Mouse (Mus musculus): ENCODE measurements around the gene Mbd3. TPM values are rescaled to one million over a fixed set of nuclear protein-coding genes. Genes with fewer than 3 reads are reported as not detected.

Gene Mbd3
- polyA plus RNA-seq (2016; fragmentation: Nextera tagmentation; extraction: Ambion mirVana): 341 and 365 TPM in 2 replicates

DNA sequence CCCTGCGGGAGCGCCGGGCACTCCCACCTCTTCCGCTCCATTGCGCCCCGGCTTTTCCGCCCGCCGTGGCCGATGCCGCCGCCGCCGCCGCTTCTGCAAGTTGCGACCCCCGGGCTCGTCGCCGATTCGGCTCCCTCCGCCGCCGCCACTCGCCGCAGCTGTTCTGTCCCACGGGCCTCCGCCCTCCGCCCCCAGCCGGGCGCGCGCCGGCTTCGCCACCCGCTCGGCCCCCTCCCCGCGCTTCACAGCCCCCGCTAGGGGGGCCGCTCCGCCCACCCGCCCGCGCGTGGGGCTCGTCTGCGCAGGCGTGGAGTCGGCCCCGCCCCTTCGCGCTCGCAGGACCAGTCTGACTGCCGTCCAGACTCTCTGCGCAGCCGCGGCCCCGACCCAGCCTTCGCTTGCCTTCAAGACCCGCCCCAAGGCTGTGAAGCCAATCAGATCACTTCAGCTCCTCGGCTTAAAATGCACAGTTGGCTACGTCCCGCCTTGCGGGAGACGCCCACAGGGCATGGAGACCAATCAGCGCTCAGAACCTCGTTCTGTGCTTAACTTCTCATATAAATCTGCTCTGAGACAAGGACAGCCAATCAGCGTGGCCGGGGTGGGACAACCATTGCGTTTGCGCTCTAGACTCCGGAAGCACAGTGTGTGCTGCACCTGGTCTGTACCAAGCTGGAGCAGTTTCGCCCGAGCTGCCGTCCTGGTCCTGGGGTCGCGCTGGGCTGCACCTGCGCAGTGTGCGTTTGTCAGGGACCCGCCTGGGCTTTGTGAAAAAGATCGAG is at the start of gene Mbd3:
TSS of gene Mbd3 (minus strand) at position 360 of the 782 bp plus-strand sequence.
- WGBS: under 1% methylated on average over 82 of the region's 82 CpGs
- Histone ChIP-seq H3K27ac (peak within 1 kb of the TSS; percentile 100), H3K9me3 (peaks cover 6% of the 10 kb centered on the region; the same call in 1 of the 2 replicates), H3K4me1 (replicated peaks) (peaks cover 44% of the 10 kb centered on the region), H3K4me3 (peak within 1 kb of the TSS; percentile 88), H3K36me3 (peaks cover 66% of the 10 kb centered on the region), H3K27me3 (ENCODE audit: insufficient read depth, poor library complexity, severe bottlenecking) (no peaks in the 10 kb centered on the region)
- DNase-seq (ENCODE audit: low spot score): peak; percentile 99

DNA sequence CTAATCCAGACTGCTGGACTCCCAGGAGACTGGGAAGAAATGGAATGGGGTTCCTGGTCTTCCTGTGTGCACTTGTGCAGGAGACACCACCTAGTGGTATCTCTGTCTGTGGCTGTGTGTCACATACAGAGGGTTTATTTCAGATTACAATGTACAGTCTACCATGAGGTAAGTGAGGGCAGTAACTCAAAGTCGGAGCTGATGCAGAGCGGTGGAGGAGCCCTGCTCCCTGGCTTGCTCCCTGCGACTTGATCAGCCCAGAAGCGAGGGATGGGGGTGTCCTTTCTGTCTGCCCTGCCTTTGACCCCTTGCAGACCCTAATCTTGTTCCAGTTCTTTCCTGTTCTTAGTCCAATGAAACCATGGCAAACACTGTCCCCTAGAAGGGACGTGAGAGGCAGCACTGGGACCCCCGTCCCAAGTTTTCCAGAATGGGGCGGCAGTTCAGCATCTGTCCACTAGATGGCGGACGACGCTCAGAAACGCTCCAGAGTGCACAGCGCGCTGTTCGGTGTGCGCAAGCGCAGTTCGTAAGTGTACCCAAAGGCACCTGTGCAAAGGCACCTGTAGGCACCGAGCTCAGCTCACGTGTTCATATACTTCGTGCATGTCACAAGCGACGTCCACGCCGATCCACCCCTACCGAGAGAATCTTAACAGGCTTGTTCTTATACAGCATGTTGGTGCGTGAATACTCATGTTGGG is 46.7 kb upstream of the Mbd3 start:
- H3K4me3 ChIP-seq: peak overlapping the region; percentile 18; the same call in 1 of the 2 replicates
- peaks cover 40% of the 10 kb centered on the region for H3K4me1 ChIP-seq (replicated peaks)
- no peak overlapping the region for H3K27ac ChIP-seq
- DNase-seq (ENCODE audit: low spot score): peak; percentile 79
- H3K27me3 ChIP-seq (ENCODE audit: insufficient read depth, poor library complexity, severe bottlenecking): peaks cover 61% of the 10 kb centered on the region
- WGBS: 8% methylated on average over 26 of the region's 26 CpGs
- no peaks in the 10 kb centered on the region for H3K36me3 ChIP-seq
- H3K9me3 ChIP-seq: no peaks in the 10 kb centered on the region

DNA sequence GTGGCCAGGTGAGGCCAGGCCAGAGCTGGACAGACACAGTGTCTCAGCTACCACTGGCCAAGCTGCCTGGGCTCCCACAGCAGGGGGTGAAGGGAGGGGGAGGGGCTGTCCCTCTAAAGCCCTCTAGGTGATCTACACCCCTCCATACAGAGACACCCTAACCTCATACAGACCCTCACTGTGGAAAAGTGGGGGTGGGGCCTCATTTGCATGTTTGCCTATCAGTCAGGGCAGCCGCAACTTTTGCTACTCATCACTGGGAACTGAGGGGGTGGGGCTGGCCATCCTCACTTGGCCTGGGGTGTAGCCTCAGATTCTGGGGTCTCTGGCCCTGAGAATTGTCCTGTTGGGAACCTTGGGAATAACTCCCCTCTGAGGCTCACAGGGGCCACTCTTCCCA is 45.7 kb upstream of the Mbd3 start:
- H3K36me3 ChIP-seq: no peaks in the 10 kb centered on the region
- peaks cover 33% of the 10 kb centered on the region for H3K4me1 ChIP-seq (replicated peaks)
- DNase-seq (ENCODE audit: low spot score): no peak
- peaks cover 54% of the 10 kb centered on the region for H3K27me3 ChIP-seq (ENCODE audit: insufficient read depth, poor library complexity, severe bottlenecking)
- no peaks in the 10 kb centered on the region for H3K9me3 ChIP-seq
- no peak overlapping the region for H3K4me3 ChIP-seq
- H3K27ac ChIP-seq: no peak overlapping the region
- WGBS: 42% methylated on average over 1 of the region's 1 CpGs

DNA sequence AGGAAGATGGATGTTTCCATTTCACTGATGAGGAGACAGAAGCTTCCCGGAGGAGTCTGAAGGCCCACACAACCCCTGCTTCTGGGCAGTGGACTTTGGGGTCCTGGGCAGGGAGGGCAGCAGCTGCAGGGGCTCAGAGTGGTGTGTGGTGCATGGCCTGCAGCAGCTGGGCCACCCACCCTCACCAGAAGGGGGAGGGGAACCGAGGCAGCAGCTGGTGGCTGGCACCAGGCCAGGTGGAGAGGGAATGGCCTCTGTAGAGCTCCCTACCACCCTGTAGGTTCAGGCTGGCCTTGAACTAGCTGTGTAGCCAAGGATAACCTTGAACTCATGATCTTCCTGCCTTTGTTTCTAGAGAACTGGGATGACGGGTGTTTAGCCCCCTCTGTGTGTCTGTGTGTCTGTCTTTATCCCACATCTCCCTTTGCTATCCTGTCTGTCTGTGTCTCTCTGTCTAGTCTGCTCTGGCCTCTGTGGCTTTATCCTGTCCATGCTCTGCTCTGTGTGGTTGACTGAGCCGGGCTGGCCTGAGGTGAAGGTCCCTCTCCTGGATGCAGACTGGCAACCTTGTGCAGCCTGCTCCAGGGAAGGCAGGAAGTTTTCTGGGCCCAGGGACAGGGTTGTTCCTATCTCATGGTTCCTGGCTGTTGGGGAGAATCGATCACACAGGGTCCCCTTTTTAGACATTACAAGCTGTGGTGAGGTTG is 45.1 kb upstream of the Mbd3 start:
- H3K36me3 ChIP-seq: no peaks in the 10 kb centered on the region
- H3K4me3 ChIP-seq: no peak overlapping the region
- H3K27ac ChIP-seq: 0 out of 2 replicates have a peak overlapping the region, but pooled peaks have one; percentile 53
- peaks cover 33% of the 10 kb centered on the region for H3K4me1 ChIP-seq (replicated peaks)
- H3K27me3 ChIP-seq (ENCODE audit: insufficient read depth, poor library complexity, severe bottlenecking): peaks cover 54% of the 10 kb centered on the region
- no peaks in the 10 kb centered on the region for H3K9me3 ChIP-seq
- 49% methylated on average over 5 of the region's 5 CpGs for WGBS
- no peak for DNase-seq (ENCODE audit: low spot score)

DNA sequence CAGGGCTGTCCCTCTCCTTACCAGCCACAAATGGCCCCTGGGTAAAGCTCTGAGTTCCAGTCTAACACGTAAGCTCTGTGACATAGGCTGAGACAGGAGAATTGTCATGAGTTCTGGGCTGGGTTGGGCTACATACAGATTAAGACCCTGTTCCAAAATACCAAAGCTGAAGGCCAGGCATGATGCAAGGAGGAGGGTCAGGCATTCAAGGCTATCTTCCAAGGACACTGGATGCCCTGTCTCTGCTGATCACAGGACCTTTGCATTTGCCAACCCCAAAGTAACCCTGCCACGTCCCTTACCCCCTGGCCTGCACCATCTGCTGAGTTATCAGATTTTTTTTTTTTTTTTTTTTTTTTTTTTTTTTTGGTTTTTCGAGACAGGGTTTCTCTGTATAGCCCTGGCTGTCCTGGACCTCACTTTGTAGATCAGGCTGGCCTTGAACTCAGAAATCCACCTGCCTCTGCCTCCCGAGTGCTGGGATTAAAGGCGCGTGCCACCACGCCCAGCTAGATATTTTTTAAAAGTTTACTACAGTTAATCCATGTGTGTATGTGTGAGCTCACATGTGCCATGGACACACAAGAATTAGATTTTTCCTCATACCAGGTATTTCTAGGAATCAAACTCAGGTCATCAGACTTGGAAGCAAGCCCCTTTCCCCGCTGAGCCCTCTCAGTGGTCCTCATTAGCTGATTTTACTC is 44.4 kb upstream of the Mbd3 start:
- Histone ChIP-seq H3K9me3 (no peaks in the 10 kb centered on the region), H3K27ac (no peak overlapping the region), H3K27me3 (ENCODE audit: insufficient read depth, poor library complexity, severe bottlenecking) (peaks cover 47% of the 10 kb centered on the region), H3K4me1 (replicated peaks) (peaks cover 26% of the 10 kb centered on the region), H3K36me3 (no peaks in the 10 kb centered on the region), H3K4me3 (no peak overlapping the region)
- 83% methylated on average over 8 of the region's 8 CpGs for WGBS
- DNase-seq (ENCODE audit: low spot score): no peak

DNA sequence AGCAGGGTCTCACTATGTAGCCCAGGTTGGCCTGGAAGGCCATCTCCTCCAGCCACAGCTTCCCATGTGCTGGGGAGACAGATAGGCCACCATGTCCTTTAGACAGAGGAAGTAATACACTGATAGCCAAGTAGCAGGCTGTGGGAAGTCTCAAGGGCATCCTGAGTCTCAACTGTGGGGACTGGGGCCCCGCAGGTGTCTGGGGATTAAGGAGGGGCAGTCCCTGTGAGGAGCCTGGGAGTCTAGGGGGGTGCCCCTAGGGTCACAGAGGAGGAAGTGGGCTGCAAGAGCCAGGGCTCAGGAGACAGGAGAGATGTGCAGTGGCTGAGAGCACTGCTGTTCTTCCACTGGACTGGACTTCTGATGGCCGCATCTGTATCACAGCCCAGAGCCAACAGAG is 43.6 kb upstream of the Mbd3 start:
- Histone ChIP-seq H3K9me3 (no peaks in the 10 kb centered on the region), H3K27me3 (ENCODE audit: insufficient read depth, poor library complexity, severe bottlenecking) (peaks cover 41% of the 10 kb centered on the region), H3K4me1 (replicated peaks) (peaks cover 21% of the 10 kb centered on the region), H3K27ac (no peak overlapping the region), H3K36me3 (no peaks in the 10 kb centered on the region), H3K4me3 (no peak overlapping the region)
- 61% methylated on average over 2 of the region's 2 CpGs for WGBS
- no peak for DNase-seq (ENCODE audit: low spot score)

DNA sequence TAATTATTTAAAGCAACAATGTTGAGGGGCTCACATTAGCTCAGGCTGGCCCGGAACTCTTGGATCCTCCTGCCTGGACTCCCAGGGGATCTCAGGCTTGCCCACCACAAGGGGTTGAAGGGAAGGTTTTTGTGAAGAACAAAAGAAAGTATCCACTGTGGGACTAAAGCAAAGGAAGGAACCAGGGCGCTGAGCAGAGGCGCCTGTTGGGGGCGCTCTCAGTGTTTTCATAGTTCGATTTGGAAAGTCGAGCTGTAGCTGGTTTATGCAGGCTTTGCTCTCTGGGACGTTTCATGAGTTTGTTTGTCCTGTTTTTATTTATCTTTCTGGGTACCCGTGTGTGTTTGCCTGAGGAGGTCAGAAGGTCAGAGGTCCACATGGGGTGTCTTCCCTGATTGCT is 42.2 kb upstream of the Mbd3 start:
- H3K36me3 ChIP-seq: no peaks in the 10 kb centered on the region
- H3K4me1 ChIP-seq (replicated peaks): peaks cover 16% of the 10 kb centered on the region
- H3K27ac ChIP-seq: no peak overlapping the region
- H3K4me3 ChIP-seq: no peak overlapping the region
- peaks cover 37% of the 10 kb centered on the region for H3K27me3 ChIP-seq (ENCODE audit: insufficient read depth, poor library complexity, severe bottlenecking)
- H3K9me3 ChIP-seq: no peaks in the 10 kb centered on the region
- WGBS: 59% methylated on average over 8 of the region's 8 CpGs
- no peak for DNase-seq (ENCODE audit: low spot score)

DNA sequence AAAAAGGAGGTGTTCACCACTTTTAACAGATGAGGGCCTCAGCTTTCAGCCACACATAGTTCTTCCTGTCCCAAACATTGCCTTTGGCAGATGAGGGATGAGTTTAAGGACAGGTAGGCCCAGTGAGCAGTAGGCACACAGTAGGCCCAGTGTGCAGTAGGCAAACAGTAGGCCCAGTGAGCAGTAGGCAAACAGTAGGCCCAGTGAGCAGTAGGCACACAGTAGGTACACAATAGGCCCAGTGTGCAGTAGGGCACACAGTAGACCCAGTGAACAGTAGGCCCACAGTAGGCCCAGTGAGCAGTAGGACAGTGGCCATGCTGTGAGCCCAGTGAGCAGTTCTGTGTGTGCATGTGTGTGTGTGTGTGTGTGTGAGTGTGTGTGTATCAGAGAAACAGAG is 40.7 kb upstream of the Mbd3 start:
- Histone ChIP-seq H3K4me1 (replicated peaks) (peaks cover 23% of the 10 kb centered on the region), H3K36me3 (no peaks in the 10 kb centered on the region), H3K27ac (no peak overlapping the region), H3K27me3 (ENCODE audit: insufficient read depth, poor library complexity, severe bottlenecking) (peaks cover 32% of the 10 kb centered on the region), H3K9me3 (no peaks in the 10 kb centered on the region), H3K4me3 (no peak overlapping the region)
- no peak for DNase-seq (ENCODE audit: low spot score)

DNA sequence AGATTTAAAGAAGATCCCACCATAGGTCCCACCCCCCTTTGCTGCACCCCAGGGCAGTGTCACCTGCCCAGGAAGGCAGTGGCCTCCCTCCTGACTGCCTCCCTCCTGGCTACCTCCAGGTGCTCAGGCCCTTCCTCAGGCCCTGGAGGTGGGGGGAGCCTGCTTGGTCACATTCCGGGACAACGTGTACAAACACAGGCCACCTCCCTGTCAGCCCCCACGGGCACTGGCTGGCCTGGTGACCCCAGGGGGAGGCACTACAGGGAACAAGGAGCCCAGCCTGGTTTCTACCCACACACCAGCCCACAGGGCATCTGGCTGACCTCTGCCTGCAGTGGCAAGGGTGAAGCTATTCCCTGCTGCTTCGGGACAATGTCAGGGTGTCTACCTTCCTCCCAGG is 38.6 kb upstream of the Mbd3 start:
- no peak overlapping the region for H3K4me3 ChIP-seq
- no peak overlapping the region for H3K27ac ChIP-seq
- no peaks in the 10 kb centered on the region for H3K36me3 ChIP-seq
- no peak for DNase-seq (ENCODE audit: low spot score)
- peaks cover 23% of the 10 kb centered on the region for H3K4me1 ChIP-seq (replicated peaks)
- 70% methylated on average over 4 of the region's 4 CpGs for WGBS
- H3K9me3 ChIP-seq: no peaks in the 10 kb centered on the region
- H3K27me3 ChIP-seq (ENCODE audit: insufficient read depth, poor library complexity, severe bottlenecking): peaks cover 16% of the 10 kb centered on the region

DNA sequence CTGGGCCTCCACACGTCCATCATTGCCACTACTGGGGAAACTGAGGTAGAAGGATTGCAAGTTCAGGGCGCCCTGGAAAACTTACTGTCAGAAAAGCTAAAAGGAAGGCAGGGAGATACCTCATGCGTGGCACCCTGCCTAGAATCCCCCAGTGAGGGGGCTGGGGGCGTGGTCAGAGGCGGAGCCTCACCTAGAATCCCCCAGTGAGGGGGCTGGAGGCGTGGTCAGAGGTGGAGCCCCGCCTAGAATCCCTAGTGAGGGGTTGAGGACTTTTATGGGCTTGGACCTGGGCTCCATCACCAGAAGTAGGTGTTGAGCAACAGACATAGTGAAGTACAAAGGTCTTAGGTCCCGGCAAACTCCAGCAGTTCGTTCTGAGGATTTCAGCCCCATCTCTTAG is 36.9 kb upstream of the Mbd3 start:
- Histone ChIP-seq H3K27ac (peak overlapping the region; percentile 4; the same call in 1 of the 2 replicates), H3K36me3 (peaks cover 2% of the 10 kb centered on the region; the same call in 1 of the 2 replicates), H3K4me3 (no peak overlapping the region), H3K4me1 (replicated peaks) (peaks cover 35% of the 10 kb centered on the region), H3K27me3 (ENCODE audit: insufficient read depth, poor library complexity, severe bottlenecking) (peaks cover 13% of the 10 kb centered on the region), H3K9me3 (no peaks in the 10 kb centered on the region)
- no peak for DNase-seq (ENCODE audit: low spot score)
- WGBS: 11% methylated on average over 9 of the region's 9 CpGs

DNA sequence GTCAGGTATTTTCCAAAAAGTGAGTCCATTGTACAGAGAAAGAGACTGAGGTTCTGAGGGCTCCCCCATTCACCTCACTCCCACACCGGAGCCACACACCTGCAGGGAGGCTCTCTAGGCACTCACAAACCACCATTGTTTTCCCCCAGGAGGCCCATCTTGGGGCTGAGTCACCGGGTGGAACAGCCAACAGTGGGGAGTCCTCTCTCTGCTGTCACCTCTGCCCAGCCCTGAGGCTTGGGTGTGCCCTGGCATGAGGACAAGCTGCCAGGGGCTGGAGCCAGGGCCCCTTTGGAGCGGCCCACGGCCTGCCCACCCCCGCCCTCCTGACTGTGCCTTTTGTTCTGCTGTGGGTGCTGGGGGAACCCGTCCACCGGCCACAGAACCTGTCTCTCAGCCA is 36.4 kb upstream of the Mbd3 start:
- peaks cover 40% of the 10 kb centered on the region for H3K4me1 ChIP-seq (replicated peaks)
- peaks cover 7% of the 10 kb centered on the region for H3K36me3 ChIP-seq
- H3K27me3 ChIP-seq (ENCODE audit: insufficient read depth, poor library complexity, severe bottlenecking): peaks cover 13% of the 10 kb centered on the region
- 0 out of 2 replicates have a peak overlapping the region, but pooled peaks have one; percentile 18 for H3K4me3 ChIP-seq
- no peaks in the 10 kb centered on the region for H3K9me3 ChIP-seq
- no peak for DNase-seq (ENCODE audit: low spot score)
- 43% methylated on average over 7 of the region's 7 CpGs for WGBS
- H3K27ac ChIP-seq: peak overlapping the region; percentile 4; the same call in 1 of the 2 replicates

DNA sequence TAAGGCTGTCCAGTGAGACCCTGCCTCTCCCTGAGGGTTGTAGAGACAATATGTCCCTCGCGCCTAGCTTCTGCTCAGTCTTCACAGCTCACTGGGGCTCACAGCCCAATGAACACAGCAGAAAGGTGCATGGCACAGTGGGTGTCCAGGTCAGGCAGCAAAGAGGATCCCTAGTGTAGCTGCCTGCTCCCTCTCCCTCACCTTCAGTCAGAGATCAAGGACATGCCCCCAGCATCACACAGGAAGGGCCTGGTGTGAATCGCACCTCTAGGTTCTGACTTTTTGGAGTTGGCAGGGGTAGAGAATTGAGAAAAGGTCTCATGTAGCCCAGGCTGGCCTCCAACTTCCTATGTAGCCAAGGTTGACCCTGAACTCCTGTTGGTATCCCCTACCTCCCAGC is 35.5 kb upstream of the Mbd3 start:
- Histone ChIP-seq H3K4me1 (replicated peaks) (peaks cover 50% of the 10 kb centered on the region), H3K36me3 (peaks cover 16% of the 10 kb centered on the region), H3K9me3 (no peaks in the 10 kb centered on the region), H3K27me3 (ENCODE audit: insufficient read depth, poor library complexity, severe bottlenecking) (peaks cover 13% of the 10 kb centered on the region), H3K27ac (peak overlapping the region; percentile 100), H3K4me3 (peak overlapping the region; percentile 98)
- DNase-seq (ENCODE audit: low spot score): no peak
- 79% methylated on average over 3 of the region's 3 CpGs for WGBS
